10 mouse cellular contexts compared by ENCODE assay signal in genomic region chr13:73033055-73033454, GRCm38 (mm10).
DNase-seq lines count a peak whose midpoint lies in the region; ATAC-seq lines count a peak whose summit lies in the region.
"Had no signal": no experiment of that assay in that cellular context is flagged by ENCODE, and none has a peak within 500 bp of the region (broad histone marks: within the 10 kb centered on the region; RNA-seq: fewer than 3 reads in every experiment).

No protein-coding gene starts in this region.

- no peak overlapping the region for H3K27ac ChIP-seq in kidney, embryonic 16.5 days (ENCODE audit: low read length)

- no peak for ATAC-seq in kidney, embryonic 16.5 days (ENCODE audit: low FRiP score, low TSS enrichment)

- WGBS in kidney, embryonic 16.5 days: 25% methylated on average over 3 of the region's 3 CpGs

- H3K36me3 ChIP-seq in kidney, embryonic 16.5 days (ENCODE audit: insufficient read depth, low read length): no peaks in the 10 kb centered on the region

- H3K4me2 ChIP-seq in kidney, embryonic 16.5 days (replicated peaks; ENCODE audit: low read depth, low read length): no peak overlapping the region

- peak; percentile 27 for DNase-seq in kidney, adult 11 months
- DNase-seq in Muller cell, postnatal 12 days (ENCODE audit: inconsistent ontology term): peak; percentile 41
- peak; percentile 22 for DNase-seq in cerebellum, adult 11 months
- peak; percentile 46 to 64 for DNase-seq in frontal cortex, postnatal 36 days (ENCODE audit: low spot score in 2 of 2)
- DNase-seq in left cerebral cortex, adult 11 months (ENCODE audit: low spot score): peak; percentile 16
- DNase-seq in mesoderm, embryonic 11.5 days (ENCODE audit: low read depth, low spot score): peak; percentile 74
- DNase-seq in spleen, postnatal 36 days (ENCODE audit: low spot score in 2 of 2): no peak

- no peak overlapping the region for H3K9ac ChIP-seq in kidney, embryonic 16.5 days (replicated peaks; ENCODE audit: low read length)

- H3K27me3 ChIP-seq in kidney, embryonic 16.5 days (ENCODE audit: insufficient read depth, low read length): peaks cover 53% of the 10 kb centered on the region

- no peaks in the 10 kb centered on the region for H3K9me3 ChIP-seq in kidney, embryonic 16.5 days (ENCODE audit: low read length)

- no peak overlapping the region for H3K4me3 ChIP-seq in kidney, embryonic 16.5 days (ENCODE audit: low read length)
- H3K4me3 ChIP-seq: erythroblast, embryonic 14.5 days; myocyte had no signal

- H3K4me1 ChIP-seq in kidney, embryonic 16.5 days (ENCODE audit: insufficient read depth, low read length): no peaks in the 10 kb centered on the region

Comparison
In these comparisons a context has a peak if more than half of its experiments do, and no peak if none do; other contexts are left out.
1. DNase-seq: peak in kidney, adult 11 months (single experiment), Muller cell, postnatal 12 days (single experiment), cerebellum, adult 11 months (single experiment), frontal cortex, postnatal 36 days (2 of 2), left cerebral cortex, adult 11 months (single experiment) and mesoderm, embryonic 11.5 days (single experiment); none in spleen, postnatal 36 days (0 of 2).